Mouse (Mus musculus): ENCODE data around the gene Tarm1.

Gene Tarm1

DNA sequence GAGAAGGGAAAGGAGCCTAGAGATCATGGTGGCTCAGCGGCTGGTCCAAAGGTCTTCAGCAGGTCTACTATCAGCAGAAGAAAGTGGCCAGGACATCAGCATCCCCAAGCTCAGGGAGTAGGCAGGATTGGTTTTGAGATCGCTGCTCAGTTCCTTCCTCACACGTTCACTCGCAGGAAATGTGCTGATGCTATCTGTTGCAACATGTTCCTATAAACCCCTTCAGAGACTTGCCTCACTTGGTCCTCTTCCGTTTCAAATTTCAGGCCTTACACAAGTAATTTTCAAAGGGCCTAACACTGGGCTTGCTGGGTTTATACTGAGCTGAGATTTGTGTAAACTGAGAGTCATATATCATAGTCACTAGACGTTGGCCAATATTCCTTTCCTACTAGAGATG lies at the start of gene Tarm1:
TSS of gene Tarm1 (minus strand) at position 186 of the 400 bp plus-strand sequence.
- no peak for DNase-seq (ENCODE audit: low spot score in 2 of 2)

DNA sequence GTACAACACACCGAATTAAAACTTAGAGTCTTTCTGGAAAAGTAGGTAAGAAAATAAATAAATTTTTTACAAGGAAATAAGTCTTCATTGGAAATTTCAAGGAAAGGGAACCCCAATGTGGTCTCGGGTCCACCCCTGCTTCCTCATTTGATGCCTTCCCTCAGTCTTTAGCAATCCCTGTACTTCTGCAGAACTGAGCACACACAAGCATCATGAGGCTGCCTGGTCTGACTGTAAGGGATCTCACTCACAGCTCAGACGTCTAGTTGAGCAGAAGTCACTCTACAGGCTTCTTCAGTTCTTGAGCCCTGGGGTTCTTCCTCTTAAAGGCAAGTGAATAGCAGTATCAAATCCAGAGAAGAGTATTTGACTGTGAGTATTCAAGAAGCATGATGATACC lies 3.5 kb upstream of the Tarm1 start:
- no peak for DNase-seq (ENCODE audit: low spot score in 2 of 2)

DNA sequence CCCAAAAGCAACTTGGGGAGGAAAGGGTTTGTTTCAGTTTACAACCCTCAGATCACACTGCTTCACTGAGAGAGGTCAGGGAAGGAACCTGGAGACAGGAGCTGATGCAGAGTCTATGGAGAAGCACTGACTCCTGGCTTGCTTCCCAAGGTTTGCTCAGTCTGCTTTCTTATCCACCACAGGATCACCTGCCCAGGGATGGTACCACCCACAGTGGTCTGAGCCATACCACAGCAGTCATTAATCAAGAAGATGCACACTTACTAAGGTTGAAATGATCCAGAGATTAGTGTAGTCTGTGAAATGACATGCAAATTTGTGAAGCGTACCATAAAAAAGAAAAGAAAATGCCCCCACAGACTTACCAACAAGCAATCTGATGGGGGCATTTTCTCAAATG lies 2.0 kb downstream of the Tarm1 start:
- no peak for DNase-seq (ENCODE audit: low spot score in 2 of 2)

DNA sequence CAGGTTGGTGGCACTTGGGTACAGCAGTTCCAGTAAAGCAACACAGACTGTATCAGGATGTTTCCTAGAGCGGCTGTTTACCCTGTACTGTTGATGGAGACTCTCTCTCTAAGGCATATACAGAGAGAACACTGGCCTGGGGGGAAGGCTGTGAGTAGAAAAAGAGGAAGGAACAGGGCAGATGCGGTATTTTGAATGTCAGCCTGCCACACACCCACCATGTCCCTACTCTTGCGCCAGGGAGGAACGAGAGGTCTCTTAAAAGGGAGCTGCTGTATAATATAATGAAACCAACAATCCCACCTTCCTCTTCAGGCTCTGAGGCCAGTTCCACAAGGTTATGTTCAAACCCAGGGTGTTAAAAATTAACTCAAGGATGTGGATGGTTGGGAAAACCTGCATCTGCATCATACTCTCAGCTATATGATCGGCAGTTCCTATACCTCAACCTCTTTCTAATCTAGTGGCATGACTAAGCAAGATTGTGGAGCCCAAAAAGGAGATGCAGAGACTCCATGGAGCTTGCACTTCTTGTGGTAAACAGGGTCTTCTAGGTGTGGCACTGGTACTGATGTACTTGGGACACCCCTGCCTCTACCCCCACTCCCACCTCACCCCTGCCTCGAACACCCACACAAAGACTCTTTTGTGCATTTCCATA lies 20.3 kb downstream of the Tarm1 start:
- no peak for DNase-seq (ENCODE audit: low spot score in 2 of 2)

DNA sequence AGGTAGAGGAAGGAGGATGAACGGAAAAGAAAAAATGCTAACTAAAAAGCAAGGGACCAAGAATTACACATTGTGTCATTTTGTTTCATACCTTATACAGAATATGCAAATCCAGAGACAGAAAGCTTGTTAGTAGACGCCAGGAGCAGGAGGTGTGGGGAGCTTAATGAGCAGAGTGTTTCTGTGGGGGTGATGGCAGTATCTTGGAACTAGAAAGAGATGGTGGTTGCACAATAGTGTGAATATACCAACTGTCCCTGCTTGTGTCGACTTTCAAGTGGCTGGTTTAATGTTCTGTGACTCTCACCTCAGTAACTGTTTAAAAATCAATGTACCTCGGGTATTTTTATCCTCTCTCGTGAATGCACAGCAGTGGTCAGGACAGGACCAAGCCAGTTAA lies 25.7 kb downstream of the Tarm1 start:
- no peak for DNase-seq (ENCODE audit: low spot score in 2 of 2)

DNA sequence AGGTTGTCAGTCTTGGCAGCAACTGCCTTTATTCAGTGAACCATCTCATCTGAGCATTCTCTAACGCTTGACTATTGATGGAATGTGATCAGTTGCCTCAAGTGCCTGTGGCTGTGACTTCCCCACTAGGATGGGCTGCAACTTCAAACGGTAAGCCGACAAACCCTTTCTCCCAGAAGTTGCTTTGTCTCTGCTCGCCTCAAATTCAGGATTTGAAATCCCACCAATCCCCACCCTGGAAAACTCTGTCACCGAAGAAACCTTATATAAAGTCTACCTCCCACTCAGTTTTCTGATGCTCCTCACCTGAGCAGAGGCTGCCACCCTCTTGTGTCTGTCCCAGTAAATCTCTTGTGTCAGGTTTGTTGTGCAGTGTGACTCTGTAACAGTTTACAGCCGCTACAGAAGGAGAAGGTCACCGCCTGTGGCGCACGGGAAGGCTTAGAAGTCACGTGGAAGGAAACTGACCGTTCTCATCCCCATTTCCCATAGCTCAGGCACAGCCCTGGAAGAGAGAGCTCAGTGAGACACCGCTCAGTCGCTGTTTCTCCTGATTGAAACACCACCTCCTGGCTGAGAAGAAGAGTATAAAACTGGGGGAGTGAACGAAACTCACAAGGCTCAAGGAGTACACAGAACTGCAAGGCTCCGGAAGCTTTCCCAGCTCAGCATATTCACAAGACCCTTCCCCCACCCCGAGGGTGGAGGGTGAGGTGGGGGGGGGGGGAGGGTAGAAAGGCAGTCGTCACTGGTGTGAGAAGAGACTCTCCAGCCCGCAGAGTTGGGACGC lies 27.9 kb downstream of the Tarm1 start:
- no peak for DNase-seq (ENCODE audit: low spot score in 2 of 2)

DNA sequence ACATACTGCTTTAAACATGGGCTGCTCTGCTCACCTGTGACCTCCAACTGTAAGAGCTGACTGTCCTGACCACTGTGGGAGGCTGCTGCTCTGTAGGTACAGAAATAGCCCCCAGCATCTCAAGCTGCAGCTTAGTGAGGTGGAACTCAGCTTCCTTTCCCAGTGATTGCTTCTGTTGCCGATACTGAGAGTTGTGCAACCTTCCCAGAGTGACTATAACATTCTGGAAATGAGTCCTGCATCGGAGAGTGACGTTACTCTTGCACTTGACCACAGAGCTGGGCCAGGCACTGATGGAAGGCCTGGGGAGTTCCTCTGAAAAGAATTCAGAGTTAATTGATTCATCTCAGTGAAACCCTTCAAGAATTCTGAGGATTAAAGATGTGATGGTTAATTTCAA lies 29.6 kb downstream of the Tarm1 start:
- DNase-seq (ENCODE audit: low spot score in 2 of 2) = no peak

DNA sequence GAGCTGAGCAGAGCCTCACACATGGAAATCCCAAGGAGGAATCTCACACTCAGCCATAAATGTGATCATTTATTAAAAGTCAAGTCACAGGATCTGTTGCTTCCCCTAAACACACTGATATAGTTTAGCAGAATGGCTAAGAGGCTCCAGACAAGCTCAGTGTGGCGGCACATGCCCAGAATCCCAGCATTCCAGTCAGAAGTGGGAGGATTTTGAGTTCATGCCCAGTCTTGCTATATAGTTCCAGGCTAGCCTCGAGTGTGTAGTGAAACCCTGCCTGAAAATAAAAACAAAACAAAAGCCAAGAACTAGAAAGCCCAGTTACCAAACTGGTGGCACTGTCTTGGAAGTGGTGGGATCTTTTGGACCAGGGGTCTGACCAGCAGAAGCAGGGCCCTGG lies 33.8 kb downstream of the Tarm1 start:
- DNase-seq (ENCODE audit: low spot score in 2 of 2) = no peak

DNA sequence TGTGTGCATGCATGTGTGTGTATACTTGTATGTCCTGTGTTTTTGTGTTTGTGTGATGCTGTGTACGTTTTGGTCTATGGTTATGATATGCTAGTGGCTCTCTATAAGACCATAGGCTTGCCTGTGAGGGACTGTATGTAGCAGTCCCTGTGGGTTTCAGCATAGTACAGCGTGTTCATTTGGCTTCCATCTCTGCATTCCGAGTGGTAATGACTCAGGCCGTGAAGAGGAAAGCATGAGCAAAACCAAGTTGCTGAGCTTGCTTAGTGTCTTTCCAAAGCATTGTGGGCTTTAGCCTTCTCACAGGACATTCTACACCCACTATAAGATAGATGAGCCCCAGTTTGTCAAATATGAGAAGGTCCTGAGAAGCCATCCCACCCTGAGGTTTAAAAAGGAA lies 39.1 kb downstream of the Tarm1 start:
- no peak for DNase-seq (ENCODE audit: low spot score in 2 of 2)

DNA sequence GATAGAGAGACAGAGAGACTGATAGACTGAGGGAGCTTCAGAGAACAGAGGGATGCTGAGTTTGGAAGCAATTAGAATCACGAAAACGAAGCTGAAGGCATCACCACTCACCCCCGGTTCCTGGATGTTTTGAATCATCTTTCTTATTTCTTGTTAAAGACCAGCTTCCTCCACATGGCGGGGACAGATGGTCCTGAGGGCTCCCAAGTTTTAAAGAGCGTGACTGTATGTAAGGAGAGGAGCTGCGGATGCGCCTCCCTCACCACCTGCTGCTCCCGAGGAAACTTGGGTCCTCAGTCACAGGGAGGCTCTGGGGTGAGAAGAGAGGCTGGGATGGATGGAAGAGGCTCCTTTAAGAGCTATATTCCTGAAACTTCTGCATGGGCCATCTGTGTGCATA lies 42.2 kb downstream of the Tarm1 start:
- DNase-seq (ENCODE audit: low spot score in 2 of 2) = no peak

DNA sequence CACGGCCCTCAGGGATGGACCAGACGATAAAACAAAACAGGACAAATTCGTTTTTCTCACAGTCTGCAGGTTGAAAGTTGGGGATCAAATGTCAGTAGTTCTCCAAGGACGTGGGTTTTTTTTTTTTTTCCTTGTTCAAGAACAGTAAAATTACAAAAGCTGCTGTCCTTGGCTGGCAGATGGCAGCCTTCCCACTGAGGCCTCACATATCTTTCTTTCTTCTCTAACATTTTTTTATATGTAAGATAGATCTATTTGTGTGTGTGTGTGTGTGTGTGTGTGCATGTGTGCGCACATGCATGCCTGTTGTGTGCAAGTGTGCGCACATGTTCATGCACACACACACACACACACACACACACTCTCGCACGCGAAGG lies 44.6 kb downstream of the Tarm1 start:
- DNase-seq (ENCODE audit: low spot score in 2 of 2) = no peak

DNA sequence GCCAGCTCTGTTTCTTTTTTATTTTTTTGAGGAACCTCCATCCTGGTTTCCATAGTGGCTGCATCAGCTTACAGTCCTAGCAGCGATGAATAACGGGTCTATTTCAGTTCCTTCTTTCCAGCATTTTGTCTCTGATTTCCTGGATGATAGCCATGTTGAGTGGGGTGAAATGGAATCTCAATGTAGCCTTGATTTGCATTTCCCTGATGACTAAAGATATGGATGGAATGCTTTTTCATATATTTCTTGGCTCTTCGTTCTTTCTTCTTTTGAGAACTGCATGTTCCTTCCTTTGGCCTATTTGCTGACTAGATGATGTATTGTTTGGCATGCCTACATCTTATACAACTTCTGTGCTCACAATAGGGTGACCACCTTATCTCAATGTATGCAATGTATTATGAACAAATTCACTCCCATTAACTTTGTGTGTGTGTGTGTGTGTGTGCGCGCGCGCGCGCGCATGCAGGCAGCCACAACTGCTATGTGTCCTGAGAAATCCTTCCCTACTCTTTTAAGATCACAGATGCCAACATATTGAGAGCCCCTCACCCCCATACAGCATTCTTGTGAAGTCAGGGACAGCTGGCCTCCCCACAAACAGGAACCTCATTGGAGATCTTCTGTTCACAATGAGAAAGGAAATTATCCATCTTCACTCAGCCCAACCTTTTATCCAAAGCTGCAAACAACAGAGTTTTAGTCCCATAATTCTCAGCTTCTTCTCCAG lies 45.1 kb downstream of the Tarm1 start:
- DNase-seq (ENCODE audit: low spot score in 2 of 2) = no peak

DNA sequence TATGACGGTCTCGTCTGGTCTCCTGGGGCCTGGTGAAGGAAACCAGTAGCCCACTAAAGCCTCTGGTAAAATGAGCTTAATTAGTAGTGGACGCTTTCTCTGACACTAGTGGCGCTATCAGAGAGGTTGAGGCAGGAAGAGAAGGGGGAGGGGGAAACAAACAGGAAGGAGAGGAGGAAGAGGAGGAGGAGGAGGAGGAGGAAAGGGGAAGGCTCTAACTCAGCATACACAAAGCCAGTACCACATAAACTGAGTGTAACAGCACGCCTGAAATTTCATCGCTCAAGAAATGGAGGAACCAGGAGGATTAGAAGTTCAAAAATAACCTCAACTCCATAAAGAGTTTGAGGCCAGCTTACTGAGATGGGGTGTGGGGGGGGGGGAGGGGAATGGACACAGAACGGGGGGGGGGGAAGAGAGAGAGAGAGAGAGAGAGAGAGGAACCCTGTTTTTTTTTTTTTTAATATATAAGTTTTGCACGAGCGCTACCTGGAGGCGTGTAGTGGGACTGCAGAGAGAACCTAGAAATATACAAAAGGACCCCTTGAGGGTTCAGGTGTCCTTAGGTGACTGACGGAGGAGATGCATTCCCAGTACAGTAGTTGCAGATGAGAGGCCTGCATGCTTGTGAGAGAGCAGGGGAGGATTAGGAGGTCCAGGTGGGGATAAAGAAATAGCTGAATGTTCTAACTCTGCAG lies 48.8 kb downstream of the Tarm1 start:
- no peak for DNase-seq (ENCODE audit: low spot score in 2 of 2)

DNA sequence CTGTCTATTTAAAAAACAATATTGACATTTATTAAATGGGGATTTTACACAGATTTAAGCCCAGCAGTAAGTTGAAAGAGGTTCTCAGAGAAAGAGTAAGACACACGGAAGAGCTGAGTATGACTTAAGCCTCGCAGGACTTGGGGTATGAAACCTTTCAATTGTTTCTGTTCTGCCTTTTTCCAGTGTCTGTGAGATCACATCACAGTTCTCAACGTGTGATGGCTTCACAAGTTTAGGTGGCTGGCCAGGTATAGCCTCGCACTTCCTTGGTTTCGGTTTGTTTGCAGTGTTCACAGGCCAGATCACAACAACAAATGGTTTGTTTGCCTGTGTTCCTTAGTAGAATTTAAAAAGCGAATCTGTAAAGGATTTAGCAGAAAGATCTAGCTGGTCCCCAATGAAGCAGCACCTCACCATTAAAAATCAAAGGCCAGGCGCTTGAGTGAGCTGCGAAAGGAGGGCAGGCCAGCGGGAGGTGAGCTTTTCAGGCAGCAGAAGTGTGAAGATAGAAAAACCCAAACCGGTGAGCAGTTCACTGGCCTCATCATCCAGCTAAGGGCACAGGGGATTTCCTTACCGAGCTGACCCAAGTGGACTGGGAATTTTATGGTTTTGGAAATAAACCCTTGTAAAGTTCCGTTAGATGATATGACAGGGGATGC lies 49.5 kb downstream of the Tarm1 start:
- no peak for DNase-seq (ENCODE audit: low spot score in 2 of 2)

DNA sequence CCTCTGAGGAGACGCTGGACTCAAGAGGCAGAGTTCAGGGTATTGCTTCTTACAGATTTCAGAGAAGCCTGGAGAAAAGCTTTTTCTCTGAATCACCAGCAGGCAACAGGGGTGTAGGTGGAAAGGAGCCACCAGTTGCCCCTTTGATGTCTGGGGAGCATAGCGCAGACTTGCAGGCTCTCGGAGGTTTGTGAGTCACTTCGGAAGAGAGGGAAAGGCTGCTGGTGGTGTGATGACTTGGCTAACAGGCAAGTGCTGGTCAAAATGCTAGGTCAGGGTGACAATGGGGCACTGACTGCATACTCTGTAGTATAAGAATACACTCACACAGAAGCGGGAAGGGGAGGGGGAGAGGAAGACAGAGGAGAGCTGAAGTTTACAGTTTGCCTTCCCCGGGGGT lies 51.3 kb downstream of the Tarm1 start:
- DNase-seq (ENCODE audit: low spot score in 2 of 2) = no peak

DNA sequence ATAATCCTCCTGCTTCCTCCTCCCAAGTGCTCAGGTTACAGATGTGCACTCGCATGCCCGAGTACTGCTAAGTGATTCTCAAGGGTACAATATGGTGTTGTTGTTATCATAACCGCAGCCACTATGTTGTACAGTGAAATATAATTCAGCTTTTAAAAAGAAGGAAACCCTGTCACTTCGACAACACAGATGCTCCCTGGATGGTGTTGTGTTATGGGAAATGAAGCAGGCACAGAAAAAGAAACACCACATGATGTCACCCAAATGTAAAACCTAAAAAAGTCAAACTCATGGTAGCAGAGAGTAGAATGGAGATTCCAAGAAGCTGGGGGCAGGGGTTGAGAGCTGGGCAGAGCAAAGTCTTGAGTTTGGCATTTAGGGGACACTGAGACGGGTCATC lies 51.8 kb downstream of the Tarm1 start:
- no peak for DNase-seq (ENCODE audit: low spot score in 2 of 2)

DNA sequence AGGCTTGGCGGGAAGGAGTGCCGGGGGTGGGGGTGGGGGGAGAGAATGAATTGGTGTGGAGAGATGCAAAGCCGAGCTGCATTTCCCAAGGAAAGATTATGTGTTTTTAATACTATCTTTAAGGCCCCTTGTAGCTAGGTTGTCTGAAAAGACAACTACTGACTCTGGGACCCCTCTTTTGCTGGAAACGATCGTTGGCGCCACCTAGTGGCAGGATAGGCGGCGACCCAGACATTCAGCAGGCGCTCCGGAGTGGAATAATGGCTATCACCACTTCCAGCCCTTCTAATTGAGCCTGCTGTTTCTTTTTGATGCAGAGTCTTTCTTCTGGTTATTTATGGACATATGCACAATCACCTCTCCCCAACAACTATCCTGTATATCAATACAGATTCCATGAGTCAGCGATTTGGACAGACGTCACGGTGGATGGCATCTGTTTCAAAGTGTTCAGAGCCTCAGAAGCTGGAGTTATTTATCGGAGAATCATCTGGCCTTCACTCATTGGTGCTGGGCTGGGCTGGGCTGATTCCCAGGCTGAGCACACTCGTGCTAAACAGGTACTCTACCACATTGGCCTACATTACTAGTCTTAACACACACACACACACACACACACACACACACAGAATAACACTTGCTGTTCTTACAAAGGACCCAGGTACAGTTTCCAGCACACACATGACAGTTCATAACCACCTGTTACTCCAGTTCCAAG lies 53.5 kb downstream of the Tarm1 start:
- peak; percentile 80 to 88 for DNase-seq (ENCODE audit: low spot score in 2 of 2)

DNA sequence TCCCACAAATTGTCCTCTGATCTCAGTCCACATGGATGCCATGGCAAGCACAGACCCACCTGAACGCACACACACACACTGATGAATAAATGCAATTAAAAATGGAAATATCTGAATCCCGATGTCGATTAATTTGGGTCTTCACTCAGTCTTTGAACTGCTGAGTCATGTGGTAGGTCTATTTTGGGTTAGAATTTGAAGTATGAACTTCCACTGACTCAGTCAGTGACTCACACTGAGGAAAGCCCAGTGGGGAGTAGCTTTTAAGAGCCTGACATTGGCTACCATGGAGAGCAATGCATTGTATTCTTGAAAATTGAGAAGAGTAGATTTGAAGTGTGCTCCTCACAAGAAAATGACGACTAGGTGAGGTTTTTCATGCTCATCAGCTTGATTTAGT lies 55.4 kb downstream of the Tarm1 start:
- no peak for DNase-seq (ENCODE audit: low spot score in 2 of 2)

DNA sequence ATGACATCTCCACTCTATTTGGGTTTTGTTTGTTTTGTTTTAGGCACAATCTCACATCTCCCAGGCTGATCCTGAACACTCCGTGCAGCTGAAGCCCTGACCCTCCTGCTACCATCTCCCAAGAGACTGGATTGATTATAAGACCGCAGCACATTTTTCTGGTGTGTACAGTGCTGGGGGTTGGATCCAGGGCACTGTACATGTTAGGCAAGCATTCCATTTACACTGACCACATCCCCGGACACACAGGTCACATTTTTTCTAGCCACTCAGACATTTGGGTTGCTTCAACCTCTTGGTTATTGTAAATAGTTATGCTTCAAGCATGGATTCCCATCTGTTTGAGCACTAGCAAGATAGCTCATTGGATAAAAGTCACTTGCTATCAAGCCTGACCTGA lies 55.8 kb downstream of the Tarm1 start:
- DNase-seq (ENCODE audit: low spot score in 2 of 2) = no peak

DNA sequence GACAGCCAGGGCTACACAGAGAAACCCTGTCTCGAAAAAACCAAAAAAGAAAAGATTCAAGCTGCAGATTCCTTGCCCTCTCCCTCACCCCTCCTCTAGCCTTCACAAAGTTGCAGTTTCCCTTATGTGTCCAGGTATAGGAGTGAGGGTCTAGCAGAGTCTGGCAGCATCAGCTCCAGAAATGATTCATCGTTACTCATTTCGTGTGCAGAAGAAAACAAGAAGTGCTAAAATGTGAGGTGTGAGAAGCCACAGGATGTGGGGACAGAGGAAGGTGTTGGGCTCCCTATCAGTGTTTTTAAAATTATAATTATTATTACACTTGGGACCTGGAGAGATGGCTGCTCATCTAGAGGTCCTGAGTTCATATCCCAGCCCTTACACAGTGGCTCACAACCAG lies 57.7 kb downstream of the Tarm1 start:
- no peak for DNase-seq (ENCODE audit: low spot score in 2 of 2)

DNA sequence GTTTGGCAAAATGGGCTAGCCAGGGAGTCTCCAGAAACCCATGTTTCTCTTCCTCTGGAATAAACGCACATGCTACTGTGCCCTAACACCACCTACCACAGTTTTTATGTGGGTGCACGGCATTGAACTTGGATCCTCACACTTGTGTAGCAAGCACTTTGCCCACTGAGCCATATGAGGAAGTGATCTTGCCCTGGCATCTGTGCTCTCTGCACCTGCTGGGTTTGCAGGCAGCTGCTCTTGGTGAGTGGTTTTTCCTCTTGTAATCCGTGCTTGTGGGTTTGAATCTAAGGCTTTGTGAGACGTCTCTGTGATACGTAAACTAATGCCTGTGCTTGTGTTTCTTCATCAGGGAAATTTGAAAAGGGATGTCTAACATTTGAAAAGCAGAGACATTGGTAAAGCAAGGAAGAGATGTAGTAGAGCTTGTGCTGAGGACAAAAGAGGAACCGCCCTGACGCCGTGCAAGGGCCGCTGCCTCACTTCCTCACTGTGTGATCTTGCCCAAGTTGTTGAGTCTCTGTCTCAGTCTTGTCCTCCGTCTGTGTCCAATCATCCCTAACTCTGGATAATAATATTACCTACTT lies 59.9 kb downstream of the Tarm1 start:
- DNase-seq (ENCODE audit: low spot score in 2 of 2) = no peak
